Mouse (Mus musculus) thymus, adult 2 months (tissue): ENCODE data around the gene Crocc.

Experiments
- CTCF ChIP-seq: fragments of 200-500 bp; IDR thresholded peaks from 2 replicates; pipeline ENCODE4 v1.5.1; 2012; ENCODE audit warnings: mild to moderate bottlenecking, control low read depth, low read length, moderate library complexity, borderline replicate concordance; ENCODE audit not compliant: control insufficient read depth, poor library complexity, insufficient read depth; ENCODE audit errors: extremely low read depth
- POLR2A ChIP-seq: fragments of 200-500 bp; IDR thresholded peaks from 2 replicates; pipeline ENCODE4 v1.6.1; 2012; ENCODE audit warnings: mild to moderate bottlenecking, low read length, control low read depth, moderate library complexity; ENCODE audit not compliant: control insufficient read depth, poor library complexity, insufficient read depth; ENCODE audit errors: extremely low read depth

DNA sequence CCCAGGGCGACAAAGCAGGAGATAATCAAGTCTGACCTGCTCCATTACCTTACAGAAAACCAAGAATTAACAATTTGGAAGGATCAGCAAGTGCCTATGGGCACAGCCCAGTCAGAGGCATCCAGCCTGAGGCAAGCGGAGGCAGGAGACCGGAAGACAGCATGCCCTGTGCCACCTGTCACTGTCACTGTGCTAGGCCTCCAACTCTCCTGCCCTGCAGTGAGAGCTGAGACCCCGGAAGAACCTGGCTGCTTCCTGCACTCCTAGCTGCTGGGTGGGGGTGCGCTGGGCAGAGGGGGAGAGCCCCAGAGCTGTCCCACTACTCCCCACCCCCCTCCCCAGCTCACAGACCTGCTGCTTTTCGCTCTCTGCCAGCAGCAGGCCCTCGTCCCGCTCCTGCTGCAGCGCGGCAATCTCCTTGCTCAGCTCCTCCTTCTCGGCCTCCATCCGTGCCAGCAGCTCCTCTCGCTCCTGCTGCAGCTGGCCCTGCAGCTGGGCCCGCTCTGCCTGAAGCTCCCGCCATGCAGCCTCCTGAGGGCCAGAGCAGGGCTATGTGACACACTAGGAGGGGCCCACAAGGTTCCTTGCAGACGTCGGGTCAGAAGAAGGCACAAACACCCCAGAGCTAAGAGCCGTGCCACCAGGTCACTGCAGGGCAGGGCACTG, 29.7 kb downstream of the Crocc start:
- TF ChIP-seq CTCF = no peak
- TF ChIP-seq POLR2A = no peak
